Mouse (Mus musculus) kidney, postnatal 4 days (tissue): ENCODE measurements around the gene Olfr716.
"Not testable (repeated sequence)": the region's sequence is repeated elsewhere in the genome, so short reads cannot be mapped to it uniquely, and the experiment has no call there.

Experiments
- DNase-seq, 2 experiments: peaks; one replicate each; pipeline ENCODE4 v3.0.0; 2021; ENCODE audit warnings: mixed read lengths in 2 of 2

Olfr716 gene

GRCm38 (mm10) chr7:107138027-107138426 lies at the start of gene Olfr716:
Gene Olfr716 (plus strand): TSS chr7:107138327.
- DNase-seq: not testable (repeated sequence)

GRCm38 (mm10) chr7:107092920-107093319 lies 45.2 kb upstream of the Olfr716 start, which contains the start of gene Olfr17:
Gene Olfr17 (plus strand): TSS chr7:107093220.
- DNase-seq: no peak

GRCm38 (mm10) chr7:107110269-107110668 lies 27.9 kb upstream of the Olfr716 start, which contains the start of gene Olfr715b:
Gene Olfr715b (minus strand): TSS chr7:107110369.
- DNase-seq: not testable (repeated sequence)

- DNase-seq: not testable (repeated sequence)
Measured at GRCm38 (mm10) chr7:107130983-107131382, 7.1 kb upstream of the Olfr716 start, which contains the start of gene Olfr715. Gene Olfr715 (minus strand): TSS chr7:107131083.

- no peak for DNase-seq
Measured at GRCm38 (mm10) chr7:107166690-107167089, 28.6 kb downstream of the Olfr716 start, which contains the start of gene Nlrp14. Gene Nlrp14 (plus strand): TSS chr7:107166990.

- no peak for DNase-seq
Measured at GRCm38 (mm10) chr7:107180406-107180805, 42.3 kb downstream of the Olfr716 start.
